Mouse (Mus musculus): ENCODE measurements around the gene Rtn4rl1.

Rtn4rl1 gene

DNA sequence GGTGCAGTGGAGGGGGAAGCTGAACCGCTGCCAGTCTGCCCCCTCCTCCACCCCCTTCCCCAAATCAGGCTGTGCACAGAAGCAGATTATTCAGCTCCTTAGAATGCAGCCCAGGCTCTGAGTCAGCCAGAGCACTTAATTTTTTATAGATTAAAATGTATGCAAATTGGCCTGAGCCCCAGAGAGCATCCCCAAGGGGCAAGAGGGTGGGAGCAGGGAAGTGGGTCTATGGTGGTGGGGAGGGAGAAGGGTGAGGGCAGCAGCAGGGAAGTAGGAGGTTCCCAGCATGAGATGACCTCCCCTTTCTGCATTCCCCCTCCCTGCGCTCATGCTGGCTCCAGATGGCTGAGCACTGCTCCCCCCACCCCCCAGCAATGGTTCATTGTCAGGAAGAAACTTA lies 8.6 kb upstream of the Rtn4rl1 start:
- DNase-seq (ENCODE audit: low spot score) = no peak

DNA sequence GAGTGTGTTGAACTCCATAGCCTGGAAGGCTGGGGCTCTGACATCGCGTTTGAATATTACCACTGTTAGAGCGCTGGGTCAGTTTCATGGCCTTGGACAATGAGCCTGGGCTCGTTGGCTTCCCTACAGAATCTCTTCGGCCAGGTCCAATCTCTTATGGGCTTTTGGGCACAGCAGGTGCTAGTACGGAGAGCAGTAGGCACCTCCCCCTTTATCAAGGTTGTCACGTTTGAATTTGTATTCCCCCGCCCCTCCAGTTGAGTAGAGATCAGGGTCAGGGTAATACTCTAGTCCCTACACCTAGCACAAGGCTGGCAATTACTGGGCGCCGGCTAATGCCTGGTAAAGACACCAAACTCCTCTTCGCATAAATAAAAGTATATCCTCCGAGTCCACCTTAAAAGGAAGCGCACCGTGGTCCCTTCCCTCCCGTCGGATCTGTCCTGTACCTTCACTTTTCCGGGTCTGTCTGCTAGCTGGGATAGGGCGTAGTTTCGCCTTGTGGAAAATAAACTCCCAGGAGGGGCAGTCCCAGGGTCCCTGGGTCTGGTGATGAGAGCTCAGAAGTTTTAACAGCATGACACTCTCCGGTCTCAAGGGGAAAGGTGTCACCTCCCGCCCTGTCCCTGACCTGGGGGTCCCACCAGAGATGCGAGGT lies 3.7 kb upstream of the Rtn4rl1 start:
- no peak for DNase-seq (ENCODE audit: low spot score)

DNA sequence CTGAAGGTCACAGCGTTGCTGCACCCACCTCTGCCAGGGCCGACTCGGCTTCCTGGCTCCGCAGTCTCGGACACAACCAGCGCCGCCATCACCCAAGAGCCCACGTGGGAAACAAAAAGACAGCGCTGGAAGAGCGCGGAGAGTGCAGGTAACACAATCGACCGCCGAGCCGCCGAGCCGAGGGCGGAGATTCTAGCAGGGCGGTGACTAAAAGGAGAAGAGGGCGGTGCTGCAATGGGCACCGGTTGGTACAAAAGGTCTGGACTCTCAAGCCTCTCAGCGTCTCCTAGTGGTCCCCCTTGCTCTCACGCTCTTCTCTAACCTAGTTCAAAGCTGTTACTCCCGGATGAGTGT lies 3.2 kb upstream of the Rtn4rl1 start:
- peak; percentile 86 for DNase-seq (ENCODE audit: low spot score)

DNA sequence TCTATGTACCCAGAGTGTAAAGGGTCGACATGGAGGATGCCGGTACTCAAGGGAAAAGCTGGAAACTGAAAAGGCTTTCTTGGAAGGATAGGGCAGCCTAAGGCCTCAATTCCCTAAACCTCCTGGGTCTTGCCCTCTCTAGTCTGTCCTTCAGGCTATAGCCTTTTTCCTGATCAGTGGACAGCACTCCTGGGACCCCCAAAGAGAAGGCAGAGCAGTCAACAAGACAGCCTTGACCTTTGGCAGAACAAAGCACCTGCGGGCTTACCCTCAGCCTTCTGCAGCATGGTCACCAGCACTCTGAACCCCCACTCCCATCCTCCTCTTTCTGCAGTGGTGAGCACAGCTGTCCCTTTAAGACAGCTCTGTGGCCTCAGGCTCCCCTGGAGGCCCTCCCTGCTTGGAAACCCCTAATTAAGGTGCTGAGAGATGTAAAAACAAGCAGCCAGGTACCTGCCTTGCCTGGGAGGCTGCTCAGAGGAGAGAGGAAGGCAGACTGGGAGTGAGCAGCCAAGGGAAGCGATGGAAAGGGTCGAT lies 2.6 kb upstream of the Rtn4rl1 start, which contains the start of gene Dph1:
TSS of gene Dph1 (minus strand) at position 337 of the 537 bp plus-strand sequence.
- no peak for DNase-seq (ENCODE audit: low spot score)

DNA sequence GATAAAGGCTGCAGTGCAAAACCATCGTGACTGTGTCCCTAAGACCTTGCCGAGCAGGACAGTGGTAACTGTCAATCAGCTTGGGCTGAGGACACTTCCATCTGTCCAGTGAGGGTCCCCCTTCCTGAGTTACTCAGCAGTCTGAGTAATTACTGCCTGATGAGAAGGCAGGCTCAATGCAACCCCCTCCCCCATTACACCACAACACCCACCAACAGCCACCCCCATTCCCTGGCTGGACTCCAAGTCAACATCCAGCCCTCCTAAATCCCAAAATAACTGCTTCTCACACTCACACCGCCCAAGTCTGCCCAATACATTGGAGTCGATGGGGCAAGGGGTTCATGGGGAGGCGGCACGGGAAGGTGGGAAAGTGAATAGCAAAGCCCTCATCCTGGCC lies 1.7 kb upstream of the Rtn4rl1 start:
- DNase-seq (ENCODE audit: low spot score) = no peak

DNA sequence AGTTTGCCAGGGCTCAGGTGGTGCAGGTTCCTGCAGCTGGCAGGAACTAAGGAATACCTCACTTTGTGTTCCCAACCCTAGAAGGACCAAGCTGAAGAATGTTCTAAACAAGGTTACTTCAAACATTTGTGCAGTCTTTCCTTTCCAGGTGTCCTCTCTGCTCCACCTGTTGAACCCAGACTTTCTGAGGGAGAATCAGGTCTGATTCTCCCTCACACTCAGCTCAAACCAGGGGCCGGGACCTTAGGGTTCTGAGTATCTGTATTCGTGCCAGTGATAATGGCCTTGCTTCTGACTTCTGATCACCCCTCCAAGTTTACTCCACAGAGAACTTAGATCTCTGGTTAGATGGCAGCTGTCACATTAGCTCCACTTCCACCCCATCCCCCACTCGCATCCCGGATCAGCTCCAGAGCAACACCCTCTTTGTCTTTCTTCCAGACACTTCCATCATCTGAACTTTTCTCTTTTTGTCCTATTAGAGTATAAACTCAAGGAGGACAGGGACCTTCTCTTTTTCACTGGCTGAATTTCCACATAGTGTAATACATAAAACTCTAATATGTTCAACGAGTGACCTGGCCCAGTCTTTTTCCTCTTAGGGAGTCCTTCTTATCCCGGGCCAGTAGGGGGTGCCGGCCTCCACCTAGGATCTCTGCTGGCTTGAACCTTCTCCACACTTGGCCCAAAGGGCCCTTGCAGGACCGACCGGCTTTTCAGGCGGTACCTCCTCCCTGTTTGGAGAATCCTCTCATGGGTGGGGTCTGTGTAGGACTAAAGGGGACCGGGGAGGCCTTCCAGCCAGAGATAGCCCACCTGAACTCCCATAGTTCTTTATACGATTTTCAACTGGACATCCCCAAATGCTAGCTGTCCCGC lies 1.0 kb upstream of the Rtn4rl1 start:
- peak; percentile 87 for DNase-seq (ENCODE audit: low spot score)

DNA sequence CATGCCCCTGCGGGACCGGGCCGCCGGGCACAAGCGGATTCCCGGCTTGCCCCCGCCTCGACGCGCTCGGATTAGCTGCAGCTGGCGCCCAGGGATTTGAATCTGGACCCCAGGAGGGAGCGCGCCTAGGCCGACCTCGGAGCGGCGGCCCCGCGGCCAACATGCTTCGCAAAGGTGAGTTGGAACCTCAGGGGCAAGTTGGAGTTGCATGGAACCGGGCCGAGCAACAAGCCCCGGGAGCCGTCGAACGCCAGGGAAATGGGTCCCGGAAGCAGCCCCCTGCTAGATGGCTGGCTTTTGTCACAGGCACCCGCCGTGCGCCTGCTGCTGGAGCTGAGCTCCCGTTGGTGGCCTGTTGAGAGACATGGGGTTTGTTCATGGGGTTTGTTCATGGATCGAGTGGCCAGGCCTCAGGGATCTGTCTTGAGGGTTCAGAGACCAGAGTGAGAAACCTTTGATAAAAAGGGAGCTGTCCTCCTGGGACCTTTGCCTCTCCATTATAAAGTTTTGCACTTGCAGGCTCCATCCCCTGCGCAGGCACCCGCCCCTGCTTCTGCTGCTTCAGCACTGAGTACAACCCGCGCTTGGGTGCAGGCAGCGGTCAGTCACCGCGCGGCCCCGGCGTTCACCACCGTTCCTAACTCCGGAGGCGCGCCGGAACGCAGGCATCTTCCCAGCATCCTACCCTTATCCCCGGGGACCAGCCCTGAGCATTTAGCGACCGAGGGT lies 702 bp downstream of the Rtn4rl1 start:
- no peak for DNase-seq (ENCODE audit: low spot score)

DNA sequence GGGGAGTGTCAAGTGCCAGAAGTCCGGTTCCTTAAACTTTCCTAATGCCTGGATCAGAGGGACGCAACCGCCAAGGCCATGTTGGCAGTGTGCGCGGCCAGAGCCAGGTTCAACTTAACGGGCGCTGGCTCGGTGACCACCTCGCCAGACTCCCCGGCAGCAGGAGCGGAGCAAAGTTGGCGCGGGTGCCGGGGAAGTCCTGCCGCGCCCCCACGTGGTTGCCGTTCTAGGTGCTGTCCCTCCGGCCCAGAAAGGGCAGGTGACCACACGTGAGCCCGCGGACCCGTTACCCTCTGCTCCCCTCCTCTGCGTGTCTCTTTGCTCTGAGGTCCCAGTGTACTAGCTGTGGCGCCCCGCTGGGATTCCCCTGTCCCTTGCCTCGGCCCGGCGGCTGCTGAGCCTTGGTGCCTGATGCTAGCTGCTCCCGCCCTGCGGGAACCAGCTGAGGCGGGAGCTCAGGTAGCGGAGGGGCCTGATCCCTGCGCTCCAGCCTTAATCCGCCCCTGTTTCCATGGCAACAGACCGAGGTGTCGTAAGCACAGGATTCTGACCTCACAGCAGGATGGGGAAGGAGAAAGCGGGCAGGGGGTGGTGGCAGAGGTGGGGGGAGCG lies 1.4 kb downstream of the Rtn4rl1 start:
- DNase-seq (ENCODE audit: low spot score) = no peak

DNA sequence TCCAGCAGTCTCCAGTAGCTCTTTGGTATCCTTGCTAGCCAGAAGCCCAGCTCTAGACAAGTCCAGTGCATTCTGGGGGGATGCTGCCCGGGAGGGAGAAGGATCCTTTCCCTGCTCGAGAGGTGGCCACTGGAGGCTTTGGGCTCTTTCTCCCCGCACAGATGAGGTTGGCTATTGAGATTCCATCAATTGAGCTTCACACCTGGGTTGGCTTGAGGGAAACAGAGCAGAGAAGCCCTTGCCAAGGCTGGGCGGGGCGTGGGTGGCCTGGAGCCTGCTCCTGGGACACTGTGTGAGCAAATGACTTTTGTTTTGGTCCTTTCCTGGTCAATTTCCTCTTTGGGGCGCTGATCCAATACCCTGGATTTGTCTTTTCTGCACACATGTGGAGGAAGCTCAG lies 2.5 kb downstream of the Rtn4rl1 start:
- DNase-seq (ENCODE audit: low spot score) = no peak

DNA sequence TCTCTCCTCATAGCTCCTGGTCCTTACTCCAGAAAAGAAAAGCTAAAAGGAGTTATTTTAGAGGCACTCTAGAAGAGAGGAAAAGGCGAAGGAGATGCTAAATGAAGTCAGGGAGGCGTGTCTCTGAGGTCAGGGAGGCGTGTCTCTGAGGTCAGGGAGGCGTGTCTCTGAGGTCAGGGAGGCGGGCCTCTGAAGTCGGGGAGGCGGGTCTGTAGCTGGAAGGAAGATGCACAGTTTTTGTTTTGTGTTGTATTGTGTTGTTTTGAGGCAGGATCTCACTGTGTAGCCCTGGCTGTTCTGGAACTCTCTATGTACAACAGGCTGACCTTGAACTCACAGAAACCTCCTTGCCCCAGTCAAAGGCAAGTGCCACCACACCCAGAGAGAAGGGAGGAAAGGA lies 4.4 kb downstream of the Rtn4rl1 start:
- no peak for DNase-seq (ENCODE audit: low spot score)

DNA sequence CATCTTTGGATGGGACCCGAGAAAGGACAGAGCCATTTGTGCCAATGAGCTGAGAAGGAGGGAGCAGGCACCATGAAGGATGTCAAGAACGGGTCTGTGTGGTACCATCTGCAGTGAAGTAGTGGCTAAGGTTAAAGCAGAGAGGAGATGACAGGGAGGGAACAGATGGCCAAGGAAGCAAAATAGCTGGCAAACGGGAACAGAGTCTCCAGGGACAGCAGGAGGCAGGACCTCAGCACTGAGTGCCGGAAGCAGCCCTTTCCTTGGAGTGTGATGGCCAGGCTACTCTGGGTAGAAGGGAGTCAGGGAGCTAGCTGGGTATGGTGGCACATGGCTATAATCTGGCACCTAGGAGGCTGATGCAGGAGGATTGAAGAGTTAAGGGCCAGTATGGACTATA lies 5.2 kb downstream of the Rtn4rl1 start:
- DNase-seq (ENCODE audit: low spot score) = peak; percentile 45

DNA sequence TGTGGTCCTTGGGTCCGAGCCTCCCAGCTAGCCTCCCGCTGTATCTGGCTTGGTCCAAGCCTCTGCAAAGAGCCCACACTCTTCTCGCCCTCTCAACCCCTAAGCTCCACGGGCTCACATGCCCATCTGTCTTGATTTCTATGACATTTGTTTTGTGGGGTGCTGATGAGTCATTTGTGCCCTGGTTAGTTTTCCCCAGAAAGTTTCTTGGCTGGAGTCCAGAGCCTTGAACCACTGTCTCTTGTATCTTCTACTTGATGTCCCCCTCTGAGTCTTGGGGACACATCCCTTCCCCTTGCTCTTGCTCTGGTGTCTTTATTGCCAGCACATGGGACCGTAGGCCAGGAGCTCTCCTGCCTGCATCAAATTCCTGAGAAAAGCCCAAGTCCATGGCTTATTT lies 6.4 kb downstream of the Rtn4rl1 start:
- no peak for DNase-seq (ENCODE audit: low spot score)

DNA sequence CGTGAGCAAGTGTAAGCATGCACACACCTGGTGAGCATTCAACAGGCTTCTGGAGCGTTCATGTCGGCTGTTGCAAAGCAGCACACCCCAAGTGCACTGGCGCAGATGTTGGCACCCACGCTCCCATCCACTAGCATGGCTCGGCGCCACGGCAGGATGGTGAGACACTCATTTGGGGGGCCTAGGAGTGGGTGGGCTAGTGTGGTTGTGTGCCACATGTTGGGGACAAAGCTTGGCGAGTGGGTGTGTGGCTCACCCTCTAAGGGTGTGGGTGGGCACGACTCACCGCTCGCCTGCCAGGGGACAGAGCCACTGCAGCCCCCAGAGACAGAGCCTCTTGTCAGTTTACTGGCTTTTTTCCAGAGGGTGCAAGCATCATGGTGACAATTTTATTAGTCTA lies 7.4 kb downstream of the Rtn4rl1 start:
- no peak for DNase-seq (ENCODE audit: low spot score)

DNA sequence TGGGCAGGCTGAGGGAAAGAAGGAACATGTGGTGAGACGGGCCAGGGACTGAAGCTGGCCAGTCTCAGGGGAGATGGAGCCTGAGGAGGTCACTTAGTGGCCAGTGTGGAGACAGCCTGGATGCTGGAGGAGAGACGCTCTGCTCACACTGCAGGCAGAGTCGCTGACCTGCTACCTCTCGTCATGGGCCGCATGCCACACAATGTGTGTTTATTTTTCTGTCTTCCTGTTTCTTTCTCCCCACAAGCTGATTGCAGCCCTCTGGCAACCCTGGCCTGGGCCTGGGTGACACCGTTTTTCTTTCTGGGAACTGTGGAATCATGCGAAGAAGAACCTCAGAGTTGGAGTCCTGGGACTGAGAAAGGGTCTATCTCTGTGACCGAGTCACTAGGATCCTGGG lies 8.1 kb downstream of the Rtn4rl1 start:
- peak; percentile 45 for DNase-seq (ENCODE audit: low spot score)

DNA sequence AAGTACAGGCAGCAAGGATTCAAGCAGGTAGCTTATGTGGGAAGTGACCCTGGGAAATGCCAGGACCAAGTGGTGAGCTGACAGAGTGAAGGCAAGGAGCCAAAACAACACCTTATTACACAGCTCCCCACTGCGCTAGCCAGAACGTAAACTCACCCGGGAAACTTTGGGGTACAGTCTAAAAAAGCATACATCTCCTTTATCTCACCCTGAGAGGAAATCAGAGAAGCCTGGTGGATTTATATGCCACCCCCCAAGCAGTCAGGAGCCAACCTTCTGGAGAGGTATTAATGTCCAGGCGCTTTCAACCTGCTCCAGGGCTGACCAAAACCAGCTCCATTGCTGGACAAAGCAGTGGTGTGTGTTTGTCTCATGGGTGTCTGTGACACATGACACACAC lies 10.3 kb downstream of the Rtn4rl1 start:
- DNase-seq (ENCODE audit: low spot score) = no peak

DNA sequence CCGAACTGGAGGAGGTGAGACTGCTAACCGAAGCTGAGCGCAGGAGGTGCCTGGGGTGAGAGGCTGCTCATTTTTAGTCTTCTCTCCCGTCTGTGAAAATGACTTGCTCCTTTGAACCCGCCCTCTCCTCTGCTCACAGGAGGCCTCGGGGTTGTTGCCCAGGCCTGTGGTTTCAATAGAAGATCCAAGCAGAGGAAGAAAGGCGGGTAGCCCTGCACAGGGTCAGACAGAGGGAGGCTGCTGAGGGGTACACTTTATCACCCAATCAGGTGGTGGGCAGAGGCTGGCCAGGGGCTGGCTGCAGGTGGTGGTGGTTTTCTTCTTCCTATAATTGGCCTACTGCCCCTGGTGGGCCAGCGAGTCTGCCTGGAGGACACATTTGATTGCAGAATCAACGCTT lies 10.9 kb downstream of the Rtn4rl1 start:
- DNase-seq (ENCODE audit: low spot score) = no peak

DNA sequence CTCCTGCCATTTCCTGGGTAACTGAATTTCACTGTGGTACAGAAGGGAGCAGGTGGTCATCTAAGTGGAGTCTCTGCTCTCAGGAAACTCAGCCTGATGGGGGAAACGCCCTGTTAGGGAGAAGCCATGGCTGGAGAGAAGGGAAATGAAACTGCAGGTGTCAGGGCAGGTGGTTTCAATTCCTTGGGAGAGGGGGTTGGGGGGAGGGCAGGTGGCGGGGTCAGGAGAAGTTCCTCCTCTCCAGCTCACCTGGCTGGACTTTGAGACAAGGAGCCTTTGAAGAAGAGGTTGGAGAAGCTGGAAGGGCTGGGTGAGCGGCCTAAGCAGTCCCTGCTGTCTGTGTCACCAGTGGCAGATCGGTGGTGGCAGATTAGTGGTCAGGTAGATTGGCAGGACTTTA lies 12.8 kb downstream of the Rtn4rl1 start:
- DNase-seq (ENCODE audit: low spot score) = no peak

DNA sequence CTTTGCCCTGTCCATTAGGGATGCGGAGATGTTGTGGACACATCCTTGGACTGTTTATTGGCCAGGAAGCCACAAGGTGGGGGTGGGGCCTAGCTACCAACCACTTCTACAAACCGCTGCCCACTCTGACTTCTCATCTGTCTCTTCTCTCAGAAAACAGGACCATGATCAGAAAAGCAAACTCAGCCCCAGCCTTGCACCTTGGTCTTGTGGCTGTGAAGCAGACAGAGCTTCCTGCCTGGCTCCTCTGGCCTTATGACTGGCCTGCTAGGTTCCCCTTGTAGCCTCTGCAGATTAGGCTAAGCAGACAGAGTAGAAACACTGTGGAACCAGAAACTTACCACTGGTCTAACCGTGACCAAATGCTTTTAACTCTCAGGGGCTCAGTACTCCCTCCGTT lies 15.8 kb downstream of the Rtn4rl1 start:
- DNase-seq (ENCODE audit: low spot score) = no peak

DNA sequence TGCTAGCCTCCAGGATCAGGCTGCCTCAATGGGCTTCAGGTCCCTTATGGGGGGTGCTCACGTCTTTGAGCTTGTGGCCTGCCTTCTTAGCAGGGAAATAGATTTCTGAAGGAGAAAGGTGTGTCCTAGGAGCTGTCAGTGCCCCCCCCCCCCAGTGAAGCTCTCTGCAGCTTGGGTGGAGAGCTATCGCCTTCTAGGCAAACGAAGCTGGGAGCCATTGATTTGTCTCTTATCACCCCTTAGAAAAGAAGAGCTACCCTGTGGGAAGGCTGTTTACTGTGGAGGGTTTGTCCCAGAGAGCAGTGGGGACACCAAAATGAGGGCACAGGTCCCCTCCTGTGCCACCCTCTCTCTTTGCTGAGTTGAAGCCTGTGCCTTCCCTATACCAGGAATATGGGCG lies 16.5 kb downstream of the Rtn4rl1 start:
- DNase-seq (ENCODE audit: low spot score) = no peak

DNA sequence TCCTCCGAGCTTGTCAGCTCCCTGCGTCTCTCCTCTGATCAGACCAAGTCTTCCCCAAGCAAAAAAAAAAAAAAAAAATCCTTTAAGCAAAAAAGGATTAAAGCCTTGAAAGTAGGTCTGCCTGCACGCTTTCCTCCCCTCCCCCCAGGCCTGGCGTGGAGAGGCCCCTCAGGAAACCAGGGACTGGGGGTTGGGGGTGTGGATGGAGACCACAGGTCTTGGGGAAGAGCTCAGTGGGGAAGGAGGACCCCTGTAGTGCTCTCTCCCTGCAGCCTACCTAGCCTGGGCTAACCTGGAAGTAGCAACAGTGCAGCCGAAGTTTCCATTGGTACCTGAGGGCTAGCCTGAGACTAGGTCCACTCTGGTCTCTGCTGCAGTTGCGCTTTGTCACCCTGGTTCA lies 17.2 kb downstream of the Rtn4rl1 start:
- DNase-seq (ENCODE audit: low spot score) = no peak

DNA sequence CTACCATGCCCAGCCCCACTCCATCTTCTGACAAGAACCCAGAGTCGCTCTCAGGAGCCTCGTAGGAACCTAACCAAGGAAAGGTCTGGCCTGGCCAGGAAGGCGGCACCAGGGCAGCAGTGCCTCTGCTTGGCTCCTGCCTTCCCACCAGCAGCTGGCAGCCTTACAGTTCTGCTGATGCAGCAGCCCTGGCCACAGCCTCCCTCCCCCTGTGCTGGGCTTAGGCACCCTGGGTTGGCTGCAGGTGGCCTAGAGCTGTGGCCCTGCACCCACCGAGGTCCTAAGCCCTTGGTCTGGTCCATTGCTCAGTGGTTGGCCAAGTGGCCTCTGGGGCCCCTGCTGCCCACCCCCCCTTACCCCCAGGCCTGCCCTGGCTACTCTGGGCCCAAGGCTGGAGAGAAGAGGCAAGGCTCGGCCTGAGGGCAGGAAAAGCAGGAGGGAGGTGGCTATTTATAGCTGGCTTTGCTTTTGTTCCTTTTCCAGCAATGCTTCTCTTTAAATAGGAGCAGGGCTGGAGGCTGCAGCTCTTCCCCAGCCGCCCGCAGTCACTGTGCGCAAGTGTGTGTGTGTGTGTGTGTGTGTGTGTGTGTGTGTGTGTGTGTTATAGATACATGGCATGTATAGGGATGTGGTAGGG lies 18.6 kb downstream of the Rtn4rl1 start:
- peak; percentile 21 for DNase-seq (ENCODE audit: low spot score)

DNA sequence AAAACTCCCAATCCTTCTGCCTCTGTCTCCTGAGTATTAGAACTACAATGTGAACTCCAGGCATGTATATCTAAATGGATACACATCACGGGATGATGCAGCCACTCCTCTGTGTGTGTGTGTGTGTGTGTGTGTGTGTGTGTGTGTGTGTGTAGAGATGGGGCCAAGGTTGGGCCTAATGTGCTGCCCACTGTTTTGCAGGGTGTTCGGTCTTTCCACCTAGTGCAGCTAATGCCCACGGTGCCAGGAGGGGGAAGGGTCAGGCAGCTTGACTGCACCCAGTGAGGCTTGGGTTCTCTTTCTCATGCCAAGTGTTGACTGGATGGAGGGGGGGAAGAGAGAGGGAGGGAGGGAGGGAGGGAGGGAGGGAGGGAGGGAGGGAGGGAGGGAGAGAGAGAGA lies 19.3 kb downstream of the Rtn4rl1 start:
- DNase-seq (ENCODE audit: low spot score) = peak; percentile 21

All from adipocyte (in vitro differentiated cells).